Mouse (Mus musculus): ENCODE results near the gene Aldh3a2.
"Not testable (repeated sequence)": the region's sequence is repeated elsewhere in the genome, so short reads cannot be mapped to it uniquely, and the experiment has no call there.

The Aldh3a2 gene

DNA sequence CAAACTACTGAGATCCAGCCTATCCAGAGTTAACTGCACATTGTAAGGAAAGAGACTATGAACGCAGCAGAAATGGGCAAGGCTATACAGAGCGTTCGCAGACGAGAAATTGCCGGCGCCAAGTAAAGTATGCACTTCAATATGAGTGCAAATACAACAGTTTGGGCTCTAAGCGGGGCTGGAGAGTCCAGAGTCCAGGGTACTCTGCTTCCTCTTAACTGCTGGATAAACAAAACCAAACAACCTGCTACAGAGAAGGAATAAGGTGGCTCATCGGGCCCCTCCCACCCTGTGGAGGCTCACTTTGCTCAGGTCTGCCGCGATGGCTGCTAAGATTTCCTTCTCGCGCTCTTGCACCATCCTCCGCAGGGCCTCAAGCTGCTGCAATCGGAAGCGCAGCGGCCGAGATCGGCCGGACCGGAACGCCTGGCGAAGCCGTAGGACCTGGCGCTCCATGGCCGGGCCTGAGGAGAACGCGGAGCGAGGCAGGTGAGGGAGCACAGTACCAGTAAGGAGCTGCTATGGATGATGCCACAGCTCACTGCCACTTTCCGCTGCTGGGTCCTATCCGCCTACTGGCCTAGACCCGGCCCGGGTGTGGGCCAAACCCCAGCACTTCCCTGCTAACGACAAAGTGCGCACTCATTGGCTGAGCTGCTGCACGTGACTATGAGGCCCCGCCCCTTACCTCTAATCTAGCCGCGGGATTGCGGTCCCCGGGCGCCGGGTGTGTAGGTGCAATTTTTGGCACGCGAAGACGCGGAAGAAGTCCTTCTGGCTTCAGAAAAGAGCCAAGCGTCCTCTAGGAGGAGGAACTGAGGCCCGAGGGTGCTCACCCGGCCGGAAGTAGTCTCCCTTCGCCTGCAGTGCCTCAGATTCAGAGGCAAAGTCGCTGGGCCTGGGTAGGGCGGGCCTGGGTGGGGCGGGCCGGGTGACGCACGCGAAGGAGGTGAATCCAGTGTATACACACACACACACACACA, at the start of gene Aldh3a2:
Aldh3a2 (minus strand) TSS at position 914 of the 983 bp plus-strand sequence.
- peak; percentile 94 to 97 for DNase-seq (ENCODE audit: low spot score in 2 of 2)

DNA sequence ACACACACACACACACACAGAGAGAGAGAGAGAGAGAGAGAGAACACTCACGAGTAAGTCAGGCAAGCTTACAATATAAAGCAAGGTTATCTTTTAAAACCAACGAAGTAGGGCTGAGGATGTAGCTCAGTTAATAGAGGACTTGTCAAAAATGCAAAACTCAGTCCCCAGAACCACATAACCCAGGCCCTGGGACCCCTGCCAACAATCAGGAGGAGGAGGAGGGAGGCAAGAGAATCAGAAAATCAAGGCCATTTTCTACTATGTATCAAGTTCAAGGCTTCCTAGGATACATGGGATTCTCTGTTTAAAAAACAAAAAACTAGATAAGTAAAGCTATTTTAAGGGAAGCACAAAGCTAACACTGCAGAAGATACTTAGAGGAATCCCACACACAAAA, 49.6 kb upstream of the Aldh3a2 start:
- DNase-seq (ENCODE audit: low spot score in 2 of 2), result no peak

DNA sequence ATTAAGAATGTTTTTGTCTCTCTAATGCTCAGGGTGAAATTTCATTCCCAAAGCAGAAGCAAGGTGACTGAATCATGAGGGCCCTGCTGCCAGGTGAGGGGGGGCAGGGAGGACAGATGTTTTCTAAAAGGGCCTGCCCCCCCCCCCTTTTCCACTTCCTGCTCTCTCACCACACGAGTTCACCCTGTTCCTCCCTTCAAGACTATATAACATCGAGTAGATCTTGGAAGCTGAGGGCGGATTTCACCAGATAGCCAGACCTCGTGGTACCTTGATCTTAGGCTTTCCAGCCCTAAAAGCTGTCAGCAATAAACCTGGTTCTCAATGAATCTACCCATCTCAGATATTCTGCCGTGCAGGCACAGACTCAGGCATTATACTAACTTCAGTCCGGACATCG, 43.1 kb upstream of the Aldh3a2 start:
- DNase-seq (ENCODE audit: low spot score in 2 of 2), result no peak

DNA sequence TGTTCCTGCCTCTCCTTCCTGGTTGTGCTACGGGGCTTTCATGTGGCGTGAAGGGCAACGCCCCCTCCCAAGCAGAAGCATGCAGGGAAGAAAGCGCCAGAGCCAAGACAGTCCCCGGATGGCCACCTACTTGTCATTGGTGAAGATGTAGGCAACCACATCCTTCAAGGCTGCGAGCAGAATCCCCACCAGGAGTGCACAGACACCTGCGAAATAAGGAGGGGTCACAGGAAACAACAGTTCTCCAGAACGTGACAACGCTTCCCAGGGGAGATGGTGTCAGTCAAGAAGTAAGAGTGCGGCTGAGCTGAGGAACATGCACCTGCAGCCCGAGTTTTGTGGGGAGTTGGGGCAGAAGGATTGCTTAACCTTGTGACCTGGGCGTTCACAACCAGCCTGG, 42.6 kb upstream of the Aldh3a2 start:
- DNase-seq (ENCODE audit: low spot score in 2 of 2), result no peak

DNA sequence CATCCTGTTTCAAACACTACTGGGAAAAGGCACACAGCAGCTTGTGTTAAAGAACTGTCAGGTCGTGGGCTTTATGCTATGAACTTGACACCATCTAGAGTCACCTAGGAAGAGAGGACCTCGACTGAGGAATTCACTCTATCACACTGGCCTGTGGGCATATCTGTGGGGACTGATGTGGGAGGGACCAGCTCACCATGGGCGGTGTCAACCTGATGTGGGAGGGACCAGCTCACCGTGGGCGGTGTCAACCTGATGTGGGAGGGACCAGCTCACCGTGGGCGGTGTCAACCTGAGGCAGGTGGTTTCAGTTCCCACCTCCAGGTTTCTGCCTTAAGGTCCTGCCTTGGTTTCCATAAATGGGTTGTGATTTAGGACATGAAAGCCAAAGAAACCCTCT, 40.5 kb upstream of the Aldh3a2 start:
- peak in 1 of 2 experiments; percentile 31 for DNase-seq (ENCODE audit: low spot score in 2 of 2)

DNA sequence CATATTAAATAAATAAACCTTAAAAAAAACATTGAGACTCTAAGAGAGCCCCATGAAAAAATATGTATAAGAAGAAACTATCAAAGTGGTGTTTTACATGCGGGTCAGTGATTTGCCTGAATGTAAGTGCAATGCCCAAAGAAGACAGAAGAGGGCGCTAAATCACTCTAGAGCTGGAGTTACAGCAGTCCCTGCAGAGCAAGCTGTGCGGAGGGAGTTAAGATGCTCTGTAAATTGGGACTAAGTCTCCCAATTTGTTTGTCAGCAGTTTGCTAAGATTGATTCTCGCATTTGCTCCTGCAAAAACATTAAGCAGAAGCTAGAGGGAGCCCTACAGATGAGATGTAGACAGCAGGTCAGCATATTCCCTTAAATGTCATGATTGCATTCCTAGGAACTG, 38.1 kb upstream of the Aldh3a2 start:
- DNase-seq (ENCODE audit: low spot score in 2 of 2), result peak; percentile 62 to 83

DNA sequence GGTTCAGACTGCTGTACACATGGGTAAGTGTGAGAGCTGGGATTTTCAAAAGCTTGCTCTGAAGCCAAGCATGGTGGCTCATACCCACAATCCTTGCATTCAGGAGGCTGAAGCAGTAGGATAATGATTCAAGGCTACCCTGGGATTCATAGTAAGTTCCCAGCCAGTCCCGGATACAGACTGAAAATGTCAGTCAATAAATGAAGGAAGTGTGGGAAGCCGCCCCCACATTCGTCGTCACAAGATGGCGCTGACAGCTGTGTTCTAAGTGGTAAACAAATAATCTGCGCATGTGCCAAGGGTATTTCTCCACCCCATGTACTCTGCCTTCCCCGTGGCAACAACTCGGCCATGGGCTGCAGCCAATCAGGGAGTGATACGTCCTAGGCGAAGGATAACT, 37.3 kb upstream of the Aldh3a2 start:
- DNase-seq (ENCODE audit: low spot score in 2 of 2), result not testable (repeated sequence)

DNA sequence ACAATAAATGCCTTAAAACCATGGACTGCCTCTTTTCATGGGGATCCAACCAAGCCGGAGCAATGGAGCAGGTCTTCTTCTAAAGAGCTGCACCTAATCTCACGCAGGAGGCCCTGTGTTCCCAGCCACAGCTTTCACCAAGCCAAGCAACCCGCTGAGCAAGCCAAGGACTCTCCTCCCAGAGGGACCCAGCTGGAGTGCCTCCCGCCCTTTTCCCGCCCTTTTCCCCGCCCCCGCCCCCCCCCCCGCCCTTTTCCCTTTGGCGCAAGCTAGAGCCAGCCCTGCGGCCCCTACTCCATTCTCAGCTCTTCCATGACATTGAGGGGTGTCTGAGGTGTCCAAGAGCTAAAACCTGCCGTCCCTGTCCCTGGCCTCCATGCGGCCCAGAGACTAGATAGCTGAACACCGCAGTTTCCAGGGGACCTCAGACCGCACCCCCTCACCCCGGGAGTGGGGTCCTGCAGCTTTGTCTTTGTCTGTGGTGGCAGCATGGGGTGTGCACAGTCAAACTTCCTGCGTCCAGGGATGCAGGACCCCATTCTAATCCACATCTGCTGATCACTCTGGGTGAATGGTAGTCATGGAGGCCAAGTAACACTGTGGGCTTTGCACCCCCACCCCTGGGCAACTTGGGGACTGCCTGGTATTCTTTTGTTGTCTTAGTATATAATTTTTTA, 33.6 kb upstream of the Aldh3a2 start:
- no peak for DNase-seq (ENCODE audit: low spot score in 2 of 2)

DNA sequence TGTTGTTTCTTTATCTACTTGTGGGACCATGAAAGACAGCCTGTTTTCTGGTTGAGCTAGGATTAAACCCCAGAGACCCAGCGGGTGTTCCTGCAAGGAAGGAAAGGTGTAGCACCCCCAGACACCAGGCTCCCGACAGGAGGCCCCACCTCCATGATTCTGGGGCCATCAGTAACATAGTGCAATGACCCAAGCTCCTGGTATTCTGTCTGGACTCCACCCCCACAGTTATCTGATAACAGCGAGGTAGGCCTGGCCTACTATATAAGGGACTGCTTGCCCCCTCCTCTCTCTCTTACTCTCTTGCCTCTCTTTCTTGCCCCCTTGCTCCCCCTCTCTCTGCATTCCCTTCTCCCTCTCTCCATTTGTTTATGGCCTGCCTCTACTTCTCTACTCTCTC, 32.9 kb upstream of the Aldh3a2 start:
- no peak for DNase-seq (ENCODE audit: low spot score in 2 of 2)

DNA sequence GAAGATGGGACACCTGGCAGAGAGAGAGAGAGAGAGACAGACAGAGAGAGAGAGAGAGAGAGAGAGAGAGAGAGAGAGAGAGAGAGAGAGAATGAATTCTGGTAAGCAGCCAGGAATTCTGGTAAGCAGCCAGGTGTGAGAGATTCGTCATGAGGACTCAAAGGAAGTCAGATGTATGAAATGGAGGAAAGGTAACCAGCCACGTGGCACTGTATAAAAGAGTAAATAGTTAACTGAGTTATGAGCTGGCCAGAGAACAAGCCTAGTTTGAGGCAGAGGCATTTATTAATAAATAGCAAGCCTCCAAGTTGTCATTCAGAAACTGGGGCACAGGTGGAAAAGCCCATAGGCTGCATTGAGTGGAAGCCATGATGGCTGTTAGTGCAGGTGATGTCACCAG, 30.6 kb upstream of the Aldh3a2 start:
- no peak for DNase-seq (ENCODE audit: low spot score in 2 of 2)

DNA sequence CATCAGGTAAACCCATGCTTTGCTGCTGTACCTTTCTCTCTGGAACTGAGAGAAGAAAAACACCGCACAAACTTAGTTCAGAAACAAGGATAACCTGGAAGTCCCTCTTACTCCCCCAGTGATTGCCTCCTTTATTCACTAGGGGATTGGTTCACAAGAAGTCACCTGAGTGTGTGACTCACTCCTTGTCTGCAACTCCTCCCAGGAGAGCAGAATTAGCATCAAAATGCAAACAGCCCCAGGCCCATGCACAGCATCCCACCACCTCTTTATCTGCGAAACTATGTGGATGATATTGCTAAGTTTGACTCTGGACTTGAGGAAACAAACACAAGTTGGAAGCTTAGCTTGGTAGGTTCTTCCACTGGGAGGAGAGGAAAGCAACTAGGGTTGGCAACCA, 30.1 kb upstream of the Aldh3a2 start:
- no peak for DNase-seq (ENCODE audit: low spot score in 2 of 2)

DNA sequence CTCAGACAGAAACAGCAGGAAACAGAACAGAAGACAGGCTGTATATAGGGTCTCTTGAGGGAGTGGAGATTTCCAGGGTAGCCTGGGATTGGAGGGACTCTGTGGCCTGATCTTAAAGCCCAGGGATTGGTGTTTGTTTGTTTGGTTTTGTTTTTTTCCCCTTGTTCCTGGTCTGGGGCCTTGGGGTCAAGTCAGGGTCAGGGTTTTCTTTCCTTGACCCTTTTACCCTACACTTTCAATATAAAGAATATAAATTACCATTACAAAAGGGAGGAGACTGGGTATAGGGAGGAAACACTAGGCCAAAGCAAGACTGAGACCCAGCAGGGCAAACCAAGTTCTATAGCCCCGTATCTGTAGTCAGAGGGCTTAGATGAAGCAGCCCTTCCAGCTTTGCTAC, 29.3 kb upstream of the Aldh3a2 start:
- DNase-seq (ENCODE audit: low spot score in 2 of 2), result no peak

DNA sequence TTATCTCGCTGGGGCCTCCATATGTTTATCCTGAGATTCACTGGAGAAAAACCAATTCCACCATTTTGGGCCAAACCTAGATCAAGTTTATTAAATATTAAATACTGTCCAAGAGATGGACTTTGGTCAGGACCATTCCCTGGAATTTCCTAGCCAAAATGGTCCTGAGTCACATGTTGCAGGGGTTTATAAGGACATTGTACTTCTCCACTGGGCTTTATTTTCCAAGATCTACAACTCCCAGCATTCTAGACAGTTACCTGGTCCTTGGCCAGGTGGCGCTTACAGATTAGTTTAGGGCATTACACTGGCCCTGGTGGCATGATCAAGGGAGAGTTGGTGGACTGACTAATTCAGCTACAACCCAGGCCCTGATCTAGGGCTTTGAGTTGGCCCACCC, 28.3 kb upstream of the Aldh3a2 start:
- DNase-seq (ENCODE audit: low spot score in 2 of 2), result no peak

DNA sequence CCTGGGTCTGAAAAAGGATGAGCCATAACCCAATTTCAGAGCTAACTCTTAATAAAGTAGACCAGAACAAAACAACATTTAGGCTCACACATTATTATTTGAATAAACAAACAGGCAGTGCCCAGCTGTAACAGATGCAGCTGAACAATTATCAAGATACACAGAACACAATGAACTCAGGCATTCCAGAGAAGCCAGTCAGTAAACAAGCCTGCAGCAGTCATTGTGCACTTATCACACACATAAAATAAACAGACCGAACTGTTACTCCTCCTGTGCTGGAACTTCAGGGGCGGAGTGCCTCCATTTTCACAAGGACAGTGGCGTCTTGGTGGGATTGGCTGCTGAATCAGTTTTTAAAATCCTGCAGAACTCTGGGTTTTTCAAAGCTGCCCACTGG, 27.2 kb upstream of the Aldh3a2 start:
- no peak for DNase-seq (ENCODE audit: low spot score in 2 of 2)

DNA sequence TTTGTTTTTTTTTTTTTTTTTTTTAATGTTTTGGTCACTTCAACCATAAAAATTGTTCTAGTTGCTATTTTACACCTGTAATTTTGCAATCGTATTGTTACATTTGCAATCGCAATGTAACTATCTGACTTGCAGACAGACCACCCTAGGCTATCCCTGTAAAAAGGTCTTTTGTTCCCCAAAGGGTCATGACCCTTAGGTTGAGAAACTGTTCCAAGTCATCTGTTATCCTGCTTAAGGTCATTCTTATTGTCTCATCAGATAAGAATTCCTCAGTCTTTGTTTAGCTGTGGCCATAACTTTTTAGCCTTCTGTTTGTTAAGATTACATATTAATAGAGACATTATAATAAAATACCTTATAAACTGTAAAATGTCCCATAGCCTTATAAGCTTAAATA, 26.0 kb upstream of the Aldh3a2 start:
- no peak for DNase-seq (ENCODE audit: low spot score in 2 of 2)

DNA sequence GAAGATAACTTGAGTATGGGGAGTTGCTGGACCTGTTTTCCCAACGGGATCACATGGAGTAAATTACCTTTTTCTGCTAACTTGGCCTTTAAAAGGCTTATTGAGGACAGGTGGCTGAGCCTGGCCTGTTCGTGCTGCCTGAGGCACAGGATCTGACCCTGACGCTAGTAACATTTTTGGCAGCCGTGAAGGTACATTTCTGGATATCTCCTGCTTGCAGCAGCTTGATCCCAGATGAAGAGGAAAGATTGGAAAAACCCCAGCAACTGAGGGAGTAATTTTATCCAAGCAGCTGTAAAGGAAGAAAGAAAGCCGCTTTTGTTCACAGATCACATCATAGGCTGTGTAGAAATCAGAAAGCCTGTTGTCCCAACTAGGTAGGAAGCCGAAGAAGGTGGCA, 17.1 kb upstream of the Aldh3a2 start:
- DNase-seq (ENCODE audit: low spot score in 2 of 2), result no peak

DNA sequence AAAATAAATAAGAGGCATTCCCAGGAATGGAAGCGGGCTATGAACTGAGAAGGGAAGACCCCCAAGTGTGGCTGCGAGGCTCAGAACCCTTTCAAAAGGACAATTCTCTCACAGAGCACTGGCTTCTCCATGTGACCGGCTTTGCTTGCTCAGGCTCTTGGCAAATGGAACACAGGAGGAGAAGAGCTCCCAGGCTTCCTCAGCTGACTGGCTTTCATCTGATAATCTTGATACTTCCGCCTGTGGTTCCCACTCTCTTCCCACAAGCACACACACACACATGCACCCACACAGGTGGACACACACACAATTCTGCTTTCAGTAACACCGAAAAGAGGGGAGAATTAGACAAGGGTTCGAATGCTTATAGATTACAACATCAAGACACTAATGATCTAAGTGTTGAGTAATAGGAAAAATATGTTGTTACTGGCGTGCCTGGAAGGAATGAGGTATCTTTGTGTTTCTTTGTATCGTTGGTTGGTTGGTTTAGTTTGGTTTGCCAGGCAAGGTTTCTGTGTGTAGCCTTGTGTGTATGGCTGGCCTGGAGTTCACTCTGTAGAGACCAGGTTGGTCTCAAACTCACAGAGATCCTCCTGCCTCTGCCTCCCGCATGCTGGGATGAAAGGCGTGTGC, 16.3 kb upstream of the Aldh3a2 start:
- DNase-seq (ENCODE audit: low spot score in 2 of 2), result no peak

DNA sequence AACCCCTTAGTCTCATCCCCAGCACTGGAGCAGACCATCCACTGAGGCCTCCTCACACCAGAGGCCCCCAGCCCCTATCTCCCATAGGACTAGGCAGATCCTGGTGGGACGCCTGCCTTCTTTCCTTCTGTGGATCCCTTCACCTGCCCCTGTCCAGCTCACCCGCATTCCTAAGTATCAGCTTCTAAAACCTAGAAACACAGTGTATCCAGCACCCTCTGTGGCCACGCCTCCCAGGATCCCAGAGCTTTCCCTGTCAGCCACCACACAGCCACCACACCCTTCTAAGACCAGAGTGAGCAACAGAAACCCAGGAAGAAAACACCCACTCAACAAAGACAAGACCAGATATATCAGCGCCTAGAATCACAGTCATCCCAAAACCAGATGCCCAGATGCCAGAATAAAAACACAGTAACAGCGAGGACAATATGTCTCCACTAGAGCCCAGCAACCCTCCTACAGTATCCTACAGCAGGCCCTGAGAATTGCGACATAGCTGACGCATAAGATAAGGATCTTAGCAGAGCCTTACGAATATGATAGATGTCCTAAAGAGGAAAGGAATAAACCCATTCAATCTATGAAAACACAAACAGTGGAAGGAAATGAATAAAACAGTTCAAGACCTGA, 11.3 kb upstream of the Aldh3a2 start:
- DNase-seq (ENCODE audit: low spot score in 2 of 2), result no peak

DNA sequence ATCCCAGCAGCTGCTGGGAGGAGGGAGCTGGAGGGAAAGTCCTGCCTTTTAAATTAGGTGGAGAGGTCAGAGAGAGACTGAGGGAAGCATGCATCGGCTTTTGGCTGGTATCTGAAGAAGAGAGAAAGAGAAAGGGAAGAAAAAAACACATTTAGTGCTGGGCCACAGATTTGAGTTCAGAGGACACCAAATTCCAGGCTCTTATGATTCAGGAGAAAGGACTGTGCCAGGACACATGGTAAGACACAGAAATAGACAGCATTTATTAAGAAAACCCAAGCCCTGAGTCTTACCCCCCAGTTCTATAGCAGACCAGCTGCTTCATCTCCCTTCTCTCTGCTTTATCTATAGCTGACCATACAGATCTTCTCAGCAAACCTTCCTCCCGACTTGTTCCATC, 10.7 kb upstream of the Aldh3a2 start:
- DNase-seq (ENCODE audit: low spot score in 2 of 2), result no peak

DNA sequence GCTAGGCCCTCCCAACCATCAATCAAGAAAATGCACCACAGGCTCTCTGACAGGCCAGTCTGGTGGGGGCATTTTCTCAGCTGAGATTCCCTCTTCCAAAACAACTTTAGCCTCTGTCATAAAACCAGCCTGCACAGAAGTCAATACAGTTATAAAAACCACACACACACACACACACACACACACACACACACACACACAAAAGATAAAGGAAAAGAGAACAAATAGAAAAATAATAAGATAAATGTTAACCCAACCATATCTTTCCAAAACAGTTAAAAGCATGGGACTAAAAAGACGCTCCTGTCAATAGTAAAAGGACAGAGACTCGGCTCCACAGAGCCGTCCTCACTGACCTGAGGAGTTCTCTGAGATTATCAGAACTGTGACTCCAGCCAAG, 9.2 kb upstream of the Aldh3a2 start:
- no peak for DNase-seq (ENCODE audit: low spot score in 2 of 2)

DNA sequence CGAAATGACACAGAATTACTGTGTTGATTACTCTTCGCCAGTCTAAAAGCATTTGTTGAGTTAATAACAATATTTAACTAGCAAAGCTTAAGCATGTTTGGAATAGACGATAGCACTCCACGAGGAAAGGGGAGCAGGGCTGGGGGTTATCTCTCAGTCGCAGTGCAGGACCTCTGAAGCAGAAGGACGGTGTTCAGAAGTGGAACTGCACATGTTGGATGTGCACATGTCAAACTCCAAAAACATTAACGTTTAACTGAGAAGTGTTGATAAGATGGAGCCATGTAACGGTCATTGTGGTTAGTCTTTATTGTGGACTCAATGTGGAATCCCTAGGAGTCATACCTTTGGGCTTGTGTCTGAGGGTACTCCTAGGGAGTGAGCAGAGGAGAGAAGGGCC, 7.8 kb upstream of the Aldh3a2 start:
- no peak for DNase-seq (ENCODE audit: low spot score in 2 of 2)

DNA sequence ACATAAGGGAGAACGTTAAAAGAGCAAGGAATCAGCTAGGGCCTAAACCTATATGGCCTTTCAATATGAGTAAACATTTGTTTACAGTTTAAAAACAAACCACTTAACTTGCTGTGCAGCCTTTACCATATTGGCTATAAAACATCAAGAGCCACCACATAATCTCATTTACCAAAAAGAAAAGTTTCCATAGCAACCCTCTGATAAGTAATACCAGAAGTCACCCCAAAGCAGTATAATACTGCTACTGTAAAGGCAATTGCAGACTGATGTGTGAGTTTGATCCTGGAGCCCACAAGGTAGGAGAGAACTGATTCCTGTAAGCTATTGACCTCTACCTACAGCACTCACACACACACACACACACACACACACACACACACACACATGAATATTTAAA, 7.2 kb upstream of the Aldh3a2 start:
- no peak for DNase-seq (ENCODE audit: low spot score in 2 of 2)

Measured in spleen, postnatal 4 days (tissue).